Mouse (Mus musculus) ES-Bruce4 (cell line): ENCODE data around the gene Olfr102. TPM values are rescaled to one million over a fixed set of nuclear protein-coding genes. Genes with fewer than 3 reads are reported as not detected.

Source experiments
- H3K27ac ChIP-seq: 2 replicates; pipeline ENCODE4 v1.5.1; 2012; ENCODE audit warnings: low read length, inconsistent platforms; ENCODE audit not compliant: insufficient read depth
- H3K27me3 ChIP-seq: 2 replicates; pipeline ENCODE4 v1.6.1; 2012; ENCODE audit warnings: mild to moderate bottlenecking, low read length, inconsistent platforms; ENCODE audit not compliant: control insufficient read depth, poor library complexity, insufficient read depth, severe bottlenecking
- H3K36me3 ChIP-seq: 2 replicates; pipeline ENCODE4 v1.6.1; 2012; ENCODE audit warnings: inconsistent platforms, mild to moderate bottlenecking, low read length, moderate library complexity; ENCODE audit not compliant: control insufficient read depth, poor library complexity, insufficient read depth, severe bottlenecking
- H3K4me1 ChIP-seq: one replicate; pipeline ENCODE4 v1.8.1; 2011; ENCODE audit warnings: low read length; ENCODE audit not compliant: control insufficient read depth, insufficient read depth
- H3K4me3 ChIP-seq: 2 replicates; pipeline ENCODE4 v1.5.1; 2011; ENCODE audit warnings: low read depth, mild to moderate bottlenecking, low read length
- H3K9ac ChIP-seq: 2 replicates; pipeline ENCODE4 v1.6.1; 2012; ENCODE audit warnings: low read depth, mild to moderate bottlenecking, inconsistent platforms; ENCODE audit not compliant: poor library complexity, severe bottlenecking
- H3K9me3 ChIP-seq: replicated peaks from 2 replicates; pipeline ENCODE4 v1.6.1; 2012; ENCODE audit warnings: mild to moderate bottlenecking, low read length, inconsistent platforms; ENCODE audit not compliant: control insufficient read depth, poor library complexity, insufficient read depth, severe bottlenecking
- CTCF ChIP-seq: IDR thresholded peaks from one replicate; pipeline ENCODE4 v1.8.1; 2011; ENCODE audit warnings: low read depth, low read length
- EP300 ChIP-seq: IDR thresholded peaks from 2 replicates; pipeline ENCODE4 v1.6.1; 2011; ENCODE audit warnings: low read depth, low read length; ENCODE audit not compliant: insufficient read depth
- POLR2A ChIP-seq: IDR thresholded peaks from one replicate; pipeline ENCODE4 v1.8.1; 2011; ENCODE audit warnings: low read length; ENCODE audit not compliant: insufficient read depth
- polyA plus RNA-seq: library from polyadenylated mRNA; stranded (reverse); fragments of >200 nt; gene quantifications from 2 replicates; pipeline ENCODE4 v1.2.4, GENCODE M21; 2011; ENCODE audit warnings: low read depth; ENCODE audit not compliant: missing spikeins, insufficient read depth, insufficient read length

Gene Olfr102
- not detected in 2 replicates for polyA plus RNA-seq

DNA sequence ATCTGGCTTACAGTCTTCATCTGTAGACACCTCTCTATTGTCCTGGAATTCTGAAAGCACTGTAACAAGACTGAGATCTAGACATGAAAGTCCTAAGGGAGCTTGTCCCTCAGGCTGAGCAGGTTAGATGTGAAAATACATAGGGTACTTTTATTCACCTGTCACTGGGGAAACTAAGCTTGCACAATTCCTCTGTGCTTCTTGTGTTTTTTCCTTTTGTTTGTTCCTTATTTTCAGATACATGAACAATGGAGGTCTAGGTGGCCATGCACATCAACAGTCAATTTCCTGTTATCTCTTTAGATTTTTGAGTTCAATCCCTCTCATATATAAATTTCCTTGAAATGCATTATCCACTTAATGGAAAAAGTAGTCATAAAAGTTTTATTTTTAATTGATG is at the start of gene Olfr102:
TSS of gene Olfr102 (minus strand) at position 101 of the 400 bp plus-strand sequence.
- Histone ChIP-seq H3K4me1 (no peaks in the 10 kb centered on the region), H3K4me3 (no peak within 1 kb of the TSS), H3K27me3 (no peaks in the 10 kb centered on the region), H3K9me3 (no peaks in the 10 kb centered on the region; the same call in 1 of the 2 replicates), H3K9ac (no peak within 1 kb of the TSS), H3K27ac (no peak within 1 kb of the TSS), H3K36me3 (no peaks in the 10 kb centered on the region)
- TF ChIP-seq CTCF (no peak), EP300 (no peak), POLR2A (no peak)

- H3K27ac ChIP-seq = no peak within 1 kb of the TSS
- TF ChIP-seq EP300 (no peak), CTCF (no peak), POLR2A (no peak)
- H3K9ac ChIP-seq = no peak within 1 kb of the TSS
- H3K27me3 ChIP-seq = no peaks in the 10 kb centered on the region
- no peaks in the 10 kb centered on the region for H3K36me3 ChIP-seq
- H3K4me3 ChIP-seq = no peak within 1 kb of the TSS
- no peaks in the 10 kb centered on the region for H3K4me1 ChIP-seq
- no peaks in the 10 kb centered on the region; the same call in 1 of the 2 replicates for H3K9me3 ChIP-seq
These were observed 42.4 kb upstream of the Olfr102 start, which contains the start of gene Olfr104-ps for GRCm38 (mm10) chr17:37359282-37359681. TSS of gene Olfr104-ps (plus strand) at chr17:37359582.

DNA sequence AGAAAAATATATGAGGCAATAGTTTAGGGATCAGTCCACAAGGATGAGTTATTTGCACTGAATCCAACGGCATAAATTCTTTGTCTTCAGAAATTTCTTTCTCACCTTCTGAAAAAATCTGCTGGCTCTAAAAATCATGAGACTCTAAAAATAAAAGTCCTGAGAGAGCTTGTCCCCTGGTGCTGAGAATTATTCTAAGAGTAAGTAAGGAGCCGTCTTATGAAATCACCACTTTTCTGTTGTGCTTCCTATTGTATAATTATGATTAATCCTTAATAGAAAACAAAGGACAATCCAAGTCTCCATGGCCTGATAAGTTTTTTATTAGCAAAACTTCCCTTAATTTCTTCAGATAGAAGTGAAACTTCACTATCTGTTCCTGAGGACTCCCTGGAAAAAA is 22.7 kb upstream of the Olfr102 start, which contains the start of gene Olfr103:
TSS of gene Olfr103 (minus strand) at position 101 of the 400 bp plus-strand sequence.
- Histone ChIP-seq H3K36me3 (no peaks in the 10 kb centered on the region), H3K9me3 (no peaks in the 10 kb centered on the region), H3K9ac (no peak within 1 kb of the TSS), H3K27me3 (no peaks in the 10 kb centered on the region), H3K4me1 (no peaks in the 10 kb centered on the region), H3K27ac (no peak within 1 kb of the TSS), H3K4me3 (no peak within 1 kb of the TSS)
- no peak for TF ChIP-seq POLR2A
- no peak for TF ChIP-seq EP300
- no peak for TF ChIP-seq CTCF

DNA sequence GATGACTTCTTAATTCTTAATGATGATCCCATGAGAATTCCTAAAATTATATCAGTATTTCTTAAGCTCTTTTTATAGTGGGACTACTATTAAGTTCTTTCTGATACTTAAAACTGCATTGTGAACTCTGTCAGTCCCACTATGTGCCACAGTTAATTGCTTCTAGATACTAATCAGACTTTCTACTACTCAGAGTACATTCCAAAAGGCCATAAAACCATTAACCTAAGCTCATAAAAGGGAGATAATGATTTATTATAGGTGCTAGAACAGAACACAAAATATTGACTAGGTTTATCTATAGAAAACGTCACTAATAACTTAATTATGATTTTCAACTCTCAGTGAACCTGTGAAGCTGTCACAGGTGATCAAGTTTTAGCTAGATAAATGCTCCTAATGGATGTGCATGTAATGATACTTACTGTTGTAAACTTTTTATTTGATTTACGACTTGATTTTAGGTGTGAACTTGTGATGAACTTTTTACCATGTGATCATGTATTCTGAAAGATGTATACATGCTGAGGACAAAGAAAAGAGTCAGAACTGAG is 6.6 kb downstream of the Olfr102 start:
- TF ChIP-seq CTCF = no peak
- Histone ChIP-seq H3K9ac (no peak overlapping the region), H3K4me3 (no peak overlapping the region)

DNA sequence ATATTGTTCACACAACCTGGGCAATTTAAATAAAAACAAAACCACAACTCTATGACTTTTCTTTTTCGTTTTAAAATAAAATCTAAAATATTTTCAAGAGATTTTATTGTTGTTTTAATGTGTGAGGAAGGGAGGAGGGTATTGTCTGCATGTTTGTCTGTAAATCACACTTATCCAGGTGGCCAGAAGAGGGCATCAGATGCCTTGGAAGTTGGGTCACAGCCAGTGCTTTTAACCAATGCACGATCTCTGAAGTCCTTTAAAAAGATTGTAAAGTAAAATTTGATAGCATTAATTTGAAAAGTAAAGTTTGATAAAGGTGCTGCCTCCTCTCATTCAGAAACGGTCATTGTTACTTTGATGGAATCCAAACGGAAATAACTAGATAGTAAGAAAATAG is 8.4 kb downstream of the Olfr102 start:
- Histone ChIP-seq H3K4me3 (no peak overlapping the region), H3K36me3 (no peaks in the 10 kb centered on the region), H3K4me1 (no peaks in the 10 kb centered on the region), H3K27ac (no peak overlapping the region), H3K9me3 (no peaks in the 10 kb centered on the region), H3K27me3 (no peaks in the 10 kb centered on the region), H3K9ac (no peak overlapping the region)
- TF ChIP-seq POLR2A (no peak), EP300 (no peak), CTCF (no peak)

More for the DNA sequence above, 6.6 kb downstream of the Olfr102 start:
- H3K27me3 ChIP-seq = no peaks in the 10 kb centered on the region
- H3K36me3 ChIP-seq = no peaks in the 10 kb centered on the region
- H3K27ac ChIP-seq = no peak overlapping the region
- H3K4me1 ChIP-seq = no peaks in the 10 kb centered on the region
- no peaks in the 10 kb centered on the region for H3K9me3 ChIP-seq

- H3K36me3 ChIP-seq = no peaks in the 10 kb centered on the region
- H3K27me3 ChIP-seq = no peaks in the 10 kb centered on the region
- TF ChIP-seq CTCF (no peak), POLR2A (no peak), EP300 (no peak)
- no peak within 1 kb of the TSS for H3K4me3 ChIP-seq
- no peak within 1 kb of the TSS for H3K9ac ChIP-seq
- H3K27ac ChIP-seq = no peak within 1 kb of the TSS
- H3K4me1 ChIP-seq = no peaks in the 10 kb centered on the region
- H3K9me3 ChIP-seq = no peaks in the 10 kb centered on the region
These were observed 12.6 kb downstream of the Olfr102 start, which contains the start of gene Olfr101 for GRCm38 (mm10) chr17:37304213-37304612. TSS of gene Olfr101 (minus strand) at chr17:37304313.
